Mouse (Mus musculus) thymus, postnatal 4 days (tissue): ENCODE data around the gene Nars2.

Experiments used
- DNase-seq: peaks from one replicate; pipeline ENCODE4 v3.0.0; 2021

The Nars2 gene

DNA sequence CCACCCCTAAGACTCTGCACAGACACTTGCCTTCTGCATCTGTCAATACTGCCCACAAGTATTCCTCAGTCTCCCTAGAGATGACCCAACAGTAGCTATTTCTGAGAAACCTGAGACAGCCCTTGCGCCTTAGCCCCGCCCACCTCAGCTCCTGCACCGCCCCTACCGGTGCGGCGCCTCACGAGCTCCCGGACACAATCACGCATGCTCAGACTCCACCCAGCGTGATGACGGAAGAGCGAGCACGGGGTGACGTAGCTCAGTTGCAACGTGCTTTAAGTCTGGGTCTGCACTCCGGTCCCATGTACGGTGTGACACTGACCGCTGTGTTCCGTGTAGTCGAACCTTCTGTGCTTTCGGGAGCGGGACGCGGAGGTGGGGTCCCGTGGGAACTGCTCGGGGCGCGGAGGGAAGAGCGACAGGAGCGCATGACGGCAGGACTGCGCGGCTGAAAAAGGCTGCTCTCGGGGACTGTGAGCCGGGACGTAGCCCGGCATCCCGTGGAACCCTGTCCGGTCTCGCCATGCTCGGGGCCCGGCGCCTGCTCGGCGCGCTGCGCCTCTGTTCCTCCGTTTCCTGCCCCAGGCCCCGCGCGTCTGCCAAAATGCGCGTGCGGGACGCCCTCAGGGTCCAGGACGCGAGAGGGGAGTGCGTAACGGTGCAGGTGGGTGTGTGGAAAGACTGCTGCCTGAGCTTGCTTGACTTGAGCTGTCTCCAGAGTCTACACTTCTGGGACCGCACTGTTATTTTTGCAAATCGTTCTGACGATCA is at the start of gene Nars2:
Gene Nars2, plus strand, starts transcription at position 225 of the 771 bp plus-strand sequence.
- DNase-seq: peak; percentile 94

DNA sequence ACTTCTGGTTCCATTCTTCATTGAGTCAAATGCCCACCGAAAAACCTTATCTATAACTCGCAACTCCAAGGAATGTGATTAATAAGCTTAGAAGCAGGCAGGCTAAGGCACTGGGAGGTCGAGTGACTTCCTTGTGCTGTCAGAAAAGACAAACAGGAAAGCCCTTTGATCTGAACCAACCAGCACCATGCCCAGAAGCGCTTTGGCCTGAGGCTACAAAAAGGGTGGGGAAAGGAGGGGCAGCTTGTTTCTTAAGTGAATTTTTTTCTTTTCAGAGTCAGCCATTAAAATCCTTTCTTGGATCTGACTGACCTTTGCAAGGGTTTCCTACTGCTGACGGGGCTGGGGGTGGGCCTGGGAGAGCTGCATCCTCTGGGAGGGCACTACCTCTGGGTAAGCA is 49.1 kb upstream of the Nars2 start:
- no peak for DNase-seq

- DNase-seq: no peak
Measured at GRCm38 (mm10) chr7:96903088-96903985, 48.0 kb upstream of the Nars2 start.

GRCm38 (mm10) chr7:96904442-96904841 is 46.9 kb upstream of the Nars2 start:
- DNase-seq: no peak

DNA sequence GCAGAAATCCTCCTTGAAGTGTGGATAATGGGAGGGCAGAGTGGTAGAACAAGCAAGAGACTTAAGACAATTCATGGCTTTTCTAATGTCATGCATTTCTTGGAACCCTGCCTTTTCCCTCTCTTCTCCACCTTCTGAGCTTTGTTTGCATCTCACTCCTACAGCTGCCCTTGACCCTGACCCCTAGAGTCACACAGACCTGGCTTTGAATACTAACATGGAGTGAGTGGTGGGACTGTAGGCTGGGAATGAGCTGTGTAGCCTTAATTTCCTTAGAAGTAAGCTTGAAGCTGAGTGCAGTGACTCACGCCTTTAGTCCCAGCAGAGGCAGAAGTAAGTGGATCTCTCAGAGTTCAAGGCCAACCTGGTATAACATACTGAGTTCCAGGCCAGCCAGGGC is 46.4 kb upstream of the Nars2 start:
- no peak for DNase-seq

DNA sequence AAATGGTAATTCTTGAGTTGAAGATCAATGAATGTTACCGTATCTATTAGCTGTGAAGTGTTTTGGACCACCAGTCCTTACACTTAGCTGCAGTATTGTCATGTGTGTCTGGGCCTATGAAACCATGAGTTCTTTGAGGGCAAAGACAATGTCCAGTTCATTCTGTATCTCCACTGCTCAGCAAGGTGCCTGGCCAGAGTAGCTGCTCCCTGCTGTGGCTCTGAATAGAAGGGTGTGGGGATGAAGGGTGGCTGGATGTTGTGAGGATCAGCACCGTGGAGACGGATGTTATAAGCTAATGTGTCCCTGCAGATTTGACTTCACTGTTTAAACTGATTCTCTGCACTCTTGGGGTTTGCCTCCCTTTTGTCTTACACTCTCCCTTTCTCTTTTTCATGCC is 45.9 kb upstream of the Nars2 start:
- DNase-seq: no peak

GRCm38 (mm10) chr7:96906216-96906615 is 45.1 kb upstream of the Nars2 start:
- DNase-seq: no peak

DNA sequence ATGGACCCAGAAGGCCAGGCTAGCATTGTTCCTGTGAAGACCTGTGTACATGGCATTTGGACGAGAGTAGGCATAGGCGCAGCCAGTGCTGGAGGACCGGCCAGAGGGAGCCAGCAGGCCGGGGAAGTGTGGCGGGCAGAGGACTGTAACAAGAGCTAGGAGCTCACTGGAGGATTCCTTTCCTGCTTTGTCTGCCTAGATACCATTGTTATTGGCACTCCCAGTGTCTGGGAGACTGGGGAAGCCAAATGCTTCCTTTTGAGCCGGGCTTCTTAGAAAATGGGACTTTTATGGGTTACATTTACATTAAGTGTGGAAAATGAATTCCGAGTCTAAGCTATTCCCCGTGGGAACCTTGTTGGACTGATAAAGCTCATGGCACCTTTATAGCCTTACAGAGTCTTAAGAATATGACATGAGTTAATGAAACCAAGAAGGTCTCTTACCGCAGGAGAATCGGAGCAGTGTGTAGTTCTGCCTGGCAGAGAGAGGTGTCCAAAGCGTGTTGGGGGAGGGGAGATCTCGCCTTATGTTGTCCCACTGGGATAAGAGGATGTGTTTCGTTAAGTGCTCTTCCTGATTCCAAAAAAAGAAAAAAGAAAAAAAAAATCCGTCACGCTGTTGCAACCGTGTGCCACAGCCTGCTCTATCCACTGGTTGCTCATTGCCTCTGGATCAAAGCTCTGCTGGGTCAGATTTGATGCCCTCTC is 43.2 kb upstream of the Nars2 start:
- no peak for DNase-seq

GRCm38 (mm10) chr7:96909856-96910255 is 41.4 kb upstream of the Nars2 start:
- peak; percentile 21 for DNase-seq

- DNase-seq: no peak
Measured at GRCm38 (mm10) chr7:96910310-96910960, 40.9 kb upstream of the Nars2 start.

DNA sequence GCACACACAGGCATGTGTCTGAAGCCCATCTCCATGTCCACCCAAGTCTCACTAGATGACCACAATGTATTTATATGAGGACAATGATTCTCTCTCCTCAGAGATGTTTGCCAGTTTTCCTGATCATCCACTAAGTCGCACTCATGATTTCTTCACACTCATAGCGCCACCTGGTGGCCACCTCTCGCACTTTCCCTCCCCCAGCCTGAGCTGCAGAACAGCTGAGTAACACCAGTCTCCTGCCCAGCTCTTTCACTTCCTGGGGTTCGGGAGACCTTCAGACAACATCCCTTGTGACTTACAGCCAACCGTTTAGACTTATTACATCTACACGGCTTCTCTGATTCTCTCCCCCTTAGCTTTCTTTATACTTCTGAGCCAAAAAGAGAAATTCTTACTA is 37.3 kb upstream of the Nars2 start:
- peak; percentile 87 for DNase-seq

DNA sequence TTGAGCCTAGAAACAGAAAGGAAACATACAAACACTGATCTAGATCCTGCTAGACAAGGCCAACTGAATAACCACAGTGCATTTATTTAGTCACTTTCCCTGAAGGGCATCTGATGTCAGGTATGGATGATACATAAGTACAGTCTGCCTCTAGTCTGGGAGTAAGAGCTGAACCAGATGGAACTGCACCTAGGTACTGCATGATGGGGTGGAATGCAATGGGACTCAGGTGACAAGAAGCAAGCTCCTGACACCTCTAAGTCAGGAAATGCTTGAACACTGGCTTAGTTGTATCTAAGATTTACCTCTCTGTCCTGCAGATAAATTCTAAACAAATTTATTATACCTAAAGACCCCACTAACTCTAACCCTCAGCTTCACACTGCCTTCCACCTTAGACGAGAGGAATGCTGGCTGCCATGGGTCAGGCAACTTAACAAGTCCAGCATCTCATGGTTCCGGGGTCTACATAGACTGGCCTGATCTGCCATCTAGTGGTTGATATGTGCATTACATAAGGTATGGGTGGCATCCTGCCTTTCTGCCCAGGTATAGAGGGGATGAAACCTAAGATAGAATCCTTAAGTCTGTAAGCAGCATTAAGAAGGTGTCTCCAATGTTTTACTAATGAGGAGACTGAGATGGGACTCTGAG is 35.7 kb upstream of the Nars2 start:
- peak; percentile 44 for DNase-seq

- DNase-seq: no peak
Measured at GRCm38 (mm10) chr7:96920447-96921095, 30.7 kb upstream of the Nars2 start.

GRCm38 (mm10) chr7:96922927-96923326 is 28.4 kb upstream of the Nars2 start:
- DNase-seq: no peak

- no peak for DNase-seq
Measured at GRCm38 (mm10) chr7:96943715-96944377, 7.5 kb upstream of the Nars2 start.

GRCm38 (mm10) chr7:96946501-96946900 is 4.8 kb upstream of the Nars2 start:
- peak; percentile 22 for DNase-seq

GRCm38 (mm10) chr7:96952094-96952493 is 789 bp downstream of the Nars2 start:
- DNase-seq: no peak

GRCm38 (mm10) chr7:96959168-96959567 is 7.9 kb downstream of the Nars2 start:
- no peak for DNase-seq

DNA sequence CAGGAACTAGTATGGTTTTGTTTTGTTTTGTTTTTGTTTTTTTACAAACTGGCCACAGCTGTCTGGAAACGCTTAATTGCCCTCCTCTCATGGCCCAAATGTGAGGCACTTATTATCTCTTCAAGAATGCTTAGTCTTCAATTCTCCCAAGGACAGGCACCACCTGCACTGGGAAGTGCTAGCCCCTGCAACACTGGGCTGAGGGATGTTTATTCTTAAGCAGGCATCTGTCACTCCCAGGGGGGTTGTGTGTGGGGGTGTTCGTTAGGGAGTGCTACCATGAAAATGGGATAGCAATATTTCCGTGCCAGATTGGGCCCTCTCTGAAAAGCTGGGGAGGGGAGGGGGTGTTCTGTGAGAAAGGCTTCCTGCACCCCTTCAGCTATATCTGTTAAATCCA is 15.9 kb downstream of the Nars2 start:
- no peak for DNase-seq

GRCm38 (mm10) chr7:96970359-96970758 is 19.1 kb downstream of the Nars2 start:
- DNase-seq: no peak
